Mouse (Mus musculus) telencephalon, adult 2 months (tissue): ENCODE measurements at regions not wholly inside any gene's neighbourhood (a gene's known extent, or its start where the extent isn't known, plus 50 kb on each side); places are given as distances from the start of the nearest gene placed in this dataset.

ENCODE experiments used
- DNase-seq: peaks from one replicate; pipeline ENCODE4 v3.0.0-alpha.2; 2011; ENCODE audit warnings: low read depth, low spot score

DNA sequence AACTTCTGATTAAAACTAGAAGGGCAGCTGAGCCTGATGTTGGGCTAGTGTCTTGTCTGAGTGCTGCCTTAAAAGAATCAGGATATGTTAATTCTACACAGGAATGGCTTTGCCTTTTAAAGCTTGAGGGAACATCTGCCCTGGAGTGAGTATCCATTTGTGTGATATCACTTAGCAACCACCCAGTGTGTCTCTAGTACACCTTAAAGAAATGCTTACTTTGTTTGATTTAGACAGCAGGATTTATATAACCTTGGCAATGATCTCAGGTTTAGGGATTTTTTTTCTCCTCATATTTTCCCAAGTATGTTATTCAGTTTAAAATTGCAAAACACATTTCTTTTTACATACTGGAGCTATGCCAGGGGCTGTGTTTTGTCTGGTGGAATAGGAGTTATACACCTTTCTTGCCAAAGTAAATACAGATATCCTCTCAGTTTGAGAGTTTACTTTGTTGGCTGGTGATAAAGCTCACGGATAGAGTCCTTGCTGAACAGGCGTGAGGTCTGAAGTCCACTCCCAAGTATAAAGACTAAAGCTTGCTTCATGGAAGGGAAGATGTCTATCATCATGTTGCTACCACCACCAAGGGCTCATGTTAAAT is 206.6 kb downstream of the Rsl24d1 start:
- DNase-seq, result no peak

DNA sequence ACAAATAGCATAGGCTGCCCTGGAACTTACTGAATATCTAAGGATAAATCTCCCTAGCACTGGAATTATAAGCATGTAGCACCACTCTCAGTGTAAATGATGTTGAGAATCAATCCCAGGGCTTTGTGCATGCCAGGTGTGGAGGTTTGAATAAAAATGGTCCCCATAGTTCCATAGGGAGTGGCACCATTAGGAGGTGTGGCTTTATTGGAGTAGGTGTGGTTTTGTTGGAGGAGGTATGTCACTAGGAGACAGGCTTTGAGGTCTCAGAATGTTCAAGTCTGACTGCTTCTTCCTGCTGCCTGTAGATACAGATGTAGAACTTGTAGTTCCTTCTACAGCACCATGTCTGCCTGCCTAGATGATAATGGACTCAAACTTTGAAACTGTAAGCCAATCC is 217.8 kb downstream of the Rsl24d1 start:
- no peak for DNase-seq

- peak; percentile 62 for DNase-seq
Observed at GRCm38 (mm10) chr9:73336039-73336438, 222.8 kb downstream of the Rsl24d1 start.

GRCm38 (mm10) chr9:73337045-73337740 is 224.0 kb downstream of the Rsl24d1 start:
- peak; percentile 40 for DNase-seq

- DNase-seq, result no peak
Observed at GRCm38 (mm10) chr9:73355876-73356275, 242.7 kb downstream of the Rsl24d1 start.

DNA sequence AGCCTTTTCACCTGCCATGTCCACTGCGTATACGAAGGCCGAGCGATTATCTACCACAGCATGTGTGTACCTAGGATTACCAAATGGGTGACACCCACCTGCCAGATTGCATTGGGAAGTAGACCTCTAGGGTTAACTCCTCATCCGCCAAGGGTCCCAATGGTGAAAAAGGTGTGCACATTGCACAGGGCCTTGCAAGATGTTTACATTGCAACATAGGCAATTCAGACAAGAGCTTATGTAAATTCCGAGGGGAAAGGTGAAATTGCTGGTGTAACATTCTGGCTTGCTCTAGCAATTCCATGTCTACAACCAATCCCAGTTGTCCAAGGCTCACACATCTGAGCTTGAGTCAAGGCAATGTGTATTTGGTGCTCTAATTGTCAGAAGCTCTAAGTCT is 245.7 kb downstream of the Rsl24d1 start:
- no peak for DNase-seq

GRCm38 (mm10) chr9:73380768-73381167 is 267.5 kb downstream of the Rsl24d1 start:
- no peak for DNase-seq

- no peak for DNase-seq
Observed at GRCm38 (mm10) chr9:73392036-73392435, 278.8 kb downstream of the Rsl24d1 start.

DNA sequence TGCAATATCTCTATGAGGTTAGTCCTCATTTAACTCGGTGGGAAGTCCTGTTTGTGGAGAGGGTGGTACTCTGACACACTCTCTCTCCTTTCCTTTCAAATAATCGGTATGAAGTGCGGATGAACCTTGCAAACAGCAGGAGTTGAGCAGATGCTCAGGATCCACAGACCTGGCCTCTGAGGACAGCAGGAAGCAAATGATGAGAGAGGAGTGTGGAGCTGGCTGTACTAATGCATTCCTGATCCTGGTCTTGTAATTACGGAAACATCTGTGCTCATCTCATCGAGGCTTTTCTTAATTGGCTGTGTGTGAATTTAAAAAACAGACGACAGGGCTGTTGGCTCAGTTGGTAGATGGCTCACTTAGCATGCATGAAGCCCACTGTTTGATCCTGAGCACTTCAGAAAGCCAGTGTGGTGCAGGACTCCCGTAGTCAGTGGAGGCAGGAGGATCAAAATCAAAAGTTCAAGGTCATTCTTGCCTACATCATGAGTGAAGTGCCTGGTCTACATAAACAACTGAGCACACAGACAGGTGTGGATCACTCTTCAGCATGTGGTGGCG is 300.2 kb downstream of the Rsl24d1 start:
- peak; percentile 4 for DNase-seq

DNA sequence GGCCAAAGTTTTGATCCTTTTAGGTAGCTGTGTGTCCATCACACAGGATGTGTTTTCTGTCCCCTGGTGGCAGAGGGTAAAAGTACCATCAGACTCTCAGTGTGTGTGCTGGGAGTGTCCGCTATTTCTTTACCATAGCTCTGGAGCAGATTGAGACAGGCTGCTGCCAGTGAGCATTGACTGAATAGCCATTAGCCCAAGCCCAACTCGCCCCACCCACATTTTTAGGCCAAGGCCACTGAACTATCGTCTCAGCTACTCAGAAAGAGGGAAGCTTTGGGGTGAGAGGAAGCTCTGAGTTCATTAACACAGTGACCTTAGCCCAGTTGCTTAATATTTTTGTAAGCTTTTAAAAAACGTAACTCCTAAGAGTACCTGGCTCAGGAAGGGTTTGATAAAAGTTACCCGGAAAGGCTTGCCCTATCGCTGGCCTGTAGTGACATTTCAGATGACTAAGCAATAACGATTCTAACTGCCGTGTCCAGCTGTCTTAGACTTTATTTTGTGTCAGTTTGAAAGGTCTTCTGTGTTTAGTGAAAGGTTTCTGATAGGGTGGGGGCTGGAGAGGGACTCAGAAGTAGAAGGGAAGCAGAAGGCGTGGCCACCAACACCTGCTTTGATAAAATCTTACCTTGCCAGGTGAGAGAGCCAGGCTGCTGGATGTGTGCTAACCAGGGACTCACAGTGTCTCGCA is 303.0 kb downstream of the Rsl24d1 start:
- DNase-seq, result no peak
